Mouse (Mus musculus): ENCODE data around the gene Iqcc.
A peak's percentile ranks its signal among the peaks of the same experiment; 100 is the strongest.

The Iqcc gene

DNA sequence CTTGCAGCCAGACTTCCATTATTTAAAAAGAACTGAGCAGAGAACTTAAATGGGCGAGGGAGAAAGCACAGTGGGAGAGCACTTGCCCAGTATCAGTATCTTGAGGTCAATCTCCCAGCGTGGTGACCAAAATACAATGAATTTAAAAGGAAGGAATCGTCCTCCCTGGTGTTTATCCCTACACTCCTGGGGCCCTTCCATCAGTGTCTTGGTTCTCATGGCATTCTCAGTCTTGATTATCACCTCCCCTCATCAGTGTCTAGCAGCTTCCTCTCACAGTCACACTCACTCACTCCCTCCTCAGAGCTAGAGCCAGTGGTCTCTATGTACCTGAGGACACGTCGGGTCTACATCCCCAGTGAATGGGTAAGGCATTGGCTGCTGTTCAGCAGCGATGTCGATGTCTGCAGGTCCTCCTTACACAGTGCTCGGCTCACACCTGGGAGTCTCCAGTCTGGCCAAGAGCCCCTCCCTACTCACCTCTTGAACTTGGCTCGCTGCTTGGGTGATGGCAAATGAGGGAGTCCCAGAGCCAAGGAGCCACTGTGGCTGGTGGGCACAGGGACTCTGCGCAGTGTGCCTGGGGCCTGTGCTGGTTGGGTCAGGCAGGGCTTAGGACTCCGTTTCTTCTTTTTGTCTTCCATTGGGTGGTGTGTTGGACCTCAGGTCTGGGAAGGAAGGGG is 3.4 kb upstream of the Iqcc start:
- DNase-seq (ENCODE audit: low spot score) = no peak

- DNase-seq (ENCODE audit: low spot score) = no peak
These were observed 2.5 kb upstream of the Iqcc start for GRCm38 (mm10) chr4:129621283-129621841.

DNA sequence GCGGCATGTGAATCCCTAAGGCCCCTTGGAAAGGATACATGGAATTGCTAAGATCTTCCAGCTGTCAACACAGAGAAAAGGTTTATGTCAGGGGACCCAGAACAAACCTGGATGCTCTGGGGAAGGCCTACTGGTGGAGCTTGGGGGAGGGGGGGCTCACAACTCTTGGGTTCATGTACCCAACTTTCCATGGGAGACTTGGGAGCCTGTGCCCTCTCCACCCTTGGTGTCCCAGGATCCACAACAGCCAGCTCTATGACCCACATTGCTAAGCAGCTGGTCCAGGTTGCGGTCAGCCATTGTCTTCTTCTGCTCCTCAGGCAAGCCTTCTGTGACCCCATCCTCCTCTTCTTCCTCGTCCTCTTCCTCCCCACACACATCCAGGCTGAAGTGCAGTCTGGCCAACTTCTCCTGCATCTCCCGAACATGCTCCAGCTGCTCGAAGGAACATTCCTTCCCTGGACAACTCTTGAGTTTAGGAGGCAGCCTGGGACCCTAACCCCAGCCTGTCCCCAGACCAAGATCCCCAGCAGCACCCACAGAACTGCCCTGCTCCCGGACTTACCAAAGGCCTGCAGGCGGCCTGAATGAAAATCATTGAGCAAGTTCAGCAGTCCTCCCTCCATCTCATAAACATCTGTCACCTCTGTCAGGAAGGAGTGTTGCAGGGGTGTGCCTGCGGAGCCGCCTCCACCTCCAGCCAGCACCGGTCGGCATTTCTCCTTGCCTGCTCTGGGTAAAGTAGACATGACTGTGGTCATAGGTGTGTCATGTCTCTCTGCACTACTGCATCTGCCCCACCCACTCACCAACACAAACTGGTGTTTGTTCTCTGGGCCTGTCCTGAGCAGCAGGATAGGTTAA is 1.8 kb upstream of the Iqcc start:
- DNase-seq (ENCODE audit: low spot score) = no peak

DNA sequence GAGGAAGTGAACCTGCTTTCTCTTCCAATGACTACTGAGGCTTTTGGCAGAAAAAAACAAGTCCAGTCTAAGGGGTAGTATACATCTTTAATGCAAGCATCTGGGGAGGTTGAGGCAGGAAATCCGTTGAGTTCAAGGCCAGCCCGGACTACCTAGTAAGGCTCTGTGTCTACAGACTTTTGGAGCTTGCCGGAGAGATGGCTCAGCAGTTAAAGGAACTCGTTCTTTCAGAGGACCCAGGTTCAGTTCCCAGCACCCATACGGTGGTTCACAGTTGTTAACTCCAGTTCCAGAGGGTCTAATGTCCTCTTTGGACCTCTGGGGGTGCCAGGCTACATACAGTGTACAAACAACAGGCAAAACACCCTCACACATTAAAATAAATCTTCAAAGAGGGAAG is 868 bp downstream of the Iqcc start:
- DNase-seq (ENCODE audit: low spot score) = no peak

DNA sequence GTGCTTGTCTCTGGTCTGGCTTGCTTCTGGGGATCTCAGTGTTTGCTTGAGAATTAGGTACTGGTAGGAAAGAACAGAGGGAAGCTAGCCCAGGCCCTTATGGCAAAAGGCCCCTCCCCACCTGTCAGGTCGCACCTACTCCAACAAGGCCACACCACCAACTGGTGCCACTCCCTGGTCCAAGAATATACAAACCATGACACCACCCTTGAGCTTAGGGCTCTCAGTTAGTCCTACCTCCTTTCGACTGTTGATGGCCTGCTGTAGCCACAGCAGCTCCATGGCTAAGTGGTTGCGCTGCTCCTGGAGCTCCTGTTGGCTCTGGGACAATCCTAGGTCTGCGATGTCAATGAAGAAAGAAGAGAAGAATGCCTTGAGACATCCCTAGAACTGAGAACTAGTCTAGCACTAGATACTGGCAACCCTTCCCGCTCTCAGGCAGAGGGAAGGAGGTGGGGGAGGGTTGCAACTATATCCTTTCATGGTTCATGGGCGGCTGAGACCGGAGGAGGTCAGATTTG is 1.7 kb downstream of the Iqcc start:
- no peak for DNase-seq (ENCODE audit: low spot score)

GRCm38 (mm10) chr4:129616631-129617030 is 2.3 kb downstream of the Iqcc start:
- DNase-seq (ENCODE audit: low spot score) = no peak

GRCm38 (mm10) chr4:129615801-129616290 is 3.1 kb downstream of the Iqcc start:
- DNase-seq (ENCODE audit: low spot score) = no peak

GRCm38 (mm10) chr4:129614093-129614492 is 4.8 kb downstream of the Iqcc start, which contains the start of gene Dcdc2b:
Gene Dcdc2b, minus strand, starts transcription at chr4:129614257.
- no peak for DNase-seq (ENCODE audit: low spot score)

DNA sequence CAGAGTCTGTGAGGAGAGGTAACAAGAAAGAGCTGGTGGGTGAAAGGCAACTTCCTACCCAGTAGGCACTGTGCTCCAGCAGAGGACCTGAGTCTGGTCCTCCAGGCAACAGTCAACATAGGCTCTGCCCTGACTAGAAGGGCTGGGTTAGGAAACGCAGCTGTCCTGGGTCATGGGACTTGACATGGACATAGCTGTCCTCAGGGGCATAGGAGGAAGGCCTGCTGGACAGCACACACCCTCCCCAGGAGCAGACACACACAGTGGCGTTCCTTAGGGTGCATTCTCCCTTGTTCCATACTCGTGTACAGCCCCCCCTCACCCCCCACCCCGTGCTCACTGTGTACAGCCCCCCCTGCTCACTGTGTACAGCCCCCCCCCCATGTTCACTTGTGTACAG is 8.4 kb downstream of the Iqcc start:
- DNase-seq (ENCODE audit: low spot score) = no peak

- DNase-seq (ENCODE audit: low spot score) = no peak
These were observed 8.9 kb downstream of the Iqcc start for GRCm38 (mm10) chr4:129610026-129610425.

DNA sequence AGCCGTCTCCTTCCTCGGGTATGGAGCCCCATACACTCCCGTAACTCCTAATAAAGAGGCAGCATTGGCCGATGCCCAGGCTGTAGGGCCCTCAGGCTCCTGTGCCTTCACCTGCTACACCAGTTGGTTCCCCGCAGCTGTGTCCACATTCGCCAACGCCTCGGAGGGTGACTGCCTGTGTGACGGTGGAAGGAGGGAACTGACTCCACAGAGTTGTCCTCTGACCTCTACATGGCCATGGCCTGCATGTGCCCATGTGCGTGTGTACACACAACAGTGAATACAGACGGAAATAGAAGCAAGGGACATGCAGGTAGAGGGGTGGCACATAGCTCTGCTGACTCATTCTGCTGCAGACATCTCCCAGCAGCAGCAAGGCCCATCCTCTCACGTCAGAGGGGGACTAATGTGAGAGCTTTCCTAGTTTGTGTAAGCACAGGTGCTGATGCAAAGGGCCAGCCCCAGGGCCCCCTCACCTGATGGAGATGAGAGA is 9.7 kb downstream of the Iqcc start:
- DNase-seq (ENCODE audit: low spot score) = no peak

GRCm38 (mm10) chr4:129608426-129609025 is 10.4 kb downstream of the Iqcc start:
- DNase-seq (ENCODE audit: low spot score) = peak; percentile 71

- DNase-seq (ENCODE audit: low spot score) = no peak
These were observed 18.4 kb downstream of the Iqcc start, which contains the start of the genes Eif3i and Tmem234 for GRCm38 (mm10) chr4:129600233-129601158. Gene Eif3i, minus strand, starts transcription at chr4:129600648. Gene Tmem234, plus strand, starts transcription at chr4:129600668.

- no peak for DNase-seq (ENCODE audit: low spot score)
These were observed 30.0 kb downstream of the Iqcc start for GRCm38 (mm10) chr4:129588865-129589264.

GRCm38 (mm10) chr4:129586943-129587342 is 32.0 kb downstream of the Iqcc start:
- DNase-seq (ENCODE audit: low spot score) = no peak

DNA sequence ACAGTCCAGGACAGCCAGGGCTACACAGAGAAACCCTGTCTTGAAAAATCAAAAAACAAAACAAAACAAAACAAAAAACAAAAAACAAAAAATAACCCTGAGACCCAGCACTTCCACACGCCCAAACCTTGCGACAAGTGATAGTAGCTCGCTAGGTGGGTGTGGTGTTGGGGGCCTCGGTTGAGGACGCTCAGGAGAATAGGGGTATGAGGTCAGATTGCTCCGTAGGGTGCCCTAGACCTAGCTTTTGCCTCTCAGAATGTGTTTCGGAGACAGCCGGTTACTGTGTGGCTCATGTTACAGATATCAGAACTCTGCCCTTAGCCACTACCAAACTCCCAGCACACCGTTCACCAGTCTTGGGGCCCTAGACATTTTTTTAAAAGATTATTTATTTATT is 33.1 kb downstream of the Iqcc start:
- no peak for DNase-seq (ENCODE audit: low spot score)

GRCm38 (mm10) chr4:129584884-129585608 is 33.9 kb downstream of the Iqcc start:
- DNase-seq (ENCODE audit: low spot score) = peak; percentile 74

DNA sequence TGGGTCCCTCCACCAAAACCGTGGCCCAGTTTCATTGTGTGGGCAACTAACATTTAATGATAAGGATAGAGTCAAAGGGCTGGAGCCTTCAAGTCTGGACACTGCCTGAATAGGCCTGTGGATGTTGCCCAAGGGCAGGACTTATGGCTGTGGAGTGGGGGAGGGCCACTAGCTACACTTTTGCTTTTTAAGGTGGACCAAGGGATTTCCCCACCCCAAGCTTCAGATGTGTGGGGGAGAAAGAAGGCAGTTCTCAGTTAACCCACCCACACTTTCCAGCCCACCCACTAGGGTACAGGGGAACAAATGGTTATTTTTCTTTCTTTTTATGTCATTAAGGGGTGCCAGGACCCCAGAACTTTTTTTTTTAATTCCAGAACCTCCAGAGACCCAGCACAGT is 34.5 kb downstream of the Iqcc start:
- DNase-seq (ENCODE audit: low spot score) = no peak

DNA sequence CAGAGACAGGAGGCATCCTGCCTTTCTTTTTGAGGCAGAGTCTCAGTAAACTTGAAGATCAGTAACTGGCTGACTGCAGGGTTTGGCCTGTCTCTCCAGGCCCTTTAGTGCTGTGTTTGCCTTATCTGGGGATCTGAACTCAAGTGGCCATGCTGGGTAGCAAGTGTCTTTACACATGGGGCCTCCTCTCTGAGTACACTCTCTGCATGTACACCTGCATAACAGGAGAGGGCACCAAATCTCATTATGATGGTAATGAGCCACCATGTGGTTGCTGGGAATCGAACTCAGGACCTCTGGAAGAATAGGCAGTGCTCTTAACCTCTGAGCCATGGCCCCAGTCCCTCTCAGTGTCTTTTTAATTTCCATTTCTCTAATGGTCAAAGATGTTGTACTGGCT is 36.6 kb downstream of the Iqcc start:
- DNase-seq (ENCODE audit: low spot score) = no peak

GRCm38 (mm10) chr4:129580347-129580746 is 38.6 kb downstream of the Iqcc start:
- DNase-seq (ENCODE audit: low spot score) = no peak

Data from layer of hippocampus, adult 9-10 months (tissue).